Mouse (Mus musculus): ENCODE measurements at regions not wholly inside any gene's neighbourhood (a gene's known extent, or its start where the extent isn't known, plus 50 kb on each side); places are given as distances from the start of the nearest gene placed in this dataset.
A peak's percentile ranks its signal among the peaks of the same experiment; 100 is the strongest.

DNA sequence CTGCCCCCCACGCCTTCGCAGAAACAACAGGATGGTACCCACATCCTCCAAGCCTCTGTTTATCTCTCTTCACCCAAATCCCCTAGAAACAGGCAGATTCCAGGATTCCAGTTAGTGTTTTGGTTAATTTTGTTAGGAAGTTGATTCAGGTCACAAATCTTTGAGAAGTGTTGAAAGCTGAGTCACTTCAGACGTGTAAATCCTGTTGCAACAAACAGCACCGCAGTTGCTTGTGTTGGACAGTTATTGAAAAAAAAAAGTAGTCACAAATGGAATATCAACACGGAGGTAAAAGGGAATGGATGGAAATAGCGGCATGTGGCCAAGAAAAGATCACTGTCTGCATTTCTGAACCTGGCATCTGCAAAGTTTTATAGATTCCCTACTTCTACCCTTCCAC, 831.0 kb downstream of the Kcnj2 start:
- no peaks in the 10 kb centered on the region for H3K27me3 ChIP-seq
- H3K27ac ChIP-seq (replicated peaks): no peak overlapping the region
- H3K4me2 ChIP-seq: no peak overlapping the region
- peaks cover 9% of the 10 kb centered on the region for H3K4me1 ChIP-seq (replicated peaks)
- ATAC-seq (ENCODE audit: low read depth): no peak
- no peaks in the 10 kb centered on the region for H3K9me3 ChIP-seq
- no peaks in the 10 kb centered on the region for H3K36me3 ChIP-seq
- H3K4me3 ChIP-seq: no peak overlapping the region
- H3K9ac ChIP-seq: no peak overlapping the region
- WGBS: 82% methylated on average over 6 of the region's 6 CpGs

- H3K4me1 ChIP-seq (replicated peaks): no peaks in the 10 kb centered on the region
- H3K4me2 ChIP-seq: no peak overlapping the region
- no peaks in the 10 kb centered on the region for H3K9me3 ChIP-seq
- 77% methylated on average over 4 of the region's 4 CpGs for WGBS
- H3K36me3 ChIP-seq: no peaks in the 10 kb centered on the region
- ATAC-seq (ENCODE audit: low read depth): no peak
- no peak overlapping the region for H3K4me3 ChIP-seq
- H3K9ac ChIP-seq: no peak overlapping the region
- no peak overlapping the region for H3K27ac ChIP-seq (replicated peaks)
- no peaks in the 10 kb centered on the region for H3K27me3 ChIP-seq
Measured at GRCm38 (mm10) chr11:111904086-111904485, 838.1 kb downstream of the Kcnj2 start.

DNA sequence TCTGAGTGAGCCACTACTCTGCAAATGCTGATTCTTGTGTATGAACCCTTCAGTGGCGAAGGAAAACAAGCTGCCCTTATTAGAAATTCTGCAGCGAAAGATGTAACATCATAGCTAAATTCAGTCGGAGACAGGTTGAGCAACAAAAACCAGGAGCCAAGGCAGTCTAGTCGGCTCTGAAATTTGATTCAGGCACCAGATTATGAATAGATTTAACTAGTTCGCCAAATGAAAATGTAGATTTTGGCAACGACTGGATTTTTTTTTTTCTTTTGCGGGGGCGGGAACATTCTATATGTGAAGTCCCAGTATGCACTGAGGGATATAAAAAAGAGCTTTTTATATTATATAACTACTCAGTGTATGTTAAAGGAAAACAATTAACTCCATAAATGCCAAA, 847.9 kb downstream of the Kcnj2 start:
- H3K27me3 ChIP-seq: no peaks in the 10 kb centered on the region
- H3K27ac ChIP-seq (replicated peaks): no peak overlapping the region
- no peak for ATAC-seq (ENCODE audit: low read depth)
- H3K4me3 ChIP-seq: no peak overlapping the region
- no peak overlapping the region for H3K4me2 ChIP-seq
- no peak overlapping the region for H3K9ac ChIP-seq
- no peaks in the 10 kb centered on the region for H3K4me1 ChIP-seq (replicated peaks)
- H3K36me3 ChIP-seq: no peaks in the 10 kb centered on the region
- 89% methylated on average over 8 of the region's 8 CpGs for WGBS
- no peaks in the 10 kb centered on the region for H3K9me3 ChIP-seq

DNA sequence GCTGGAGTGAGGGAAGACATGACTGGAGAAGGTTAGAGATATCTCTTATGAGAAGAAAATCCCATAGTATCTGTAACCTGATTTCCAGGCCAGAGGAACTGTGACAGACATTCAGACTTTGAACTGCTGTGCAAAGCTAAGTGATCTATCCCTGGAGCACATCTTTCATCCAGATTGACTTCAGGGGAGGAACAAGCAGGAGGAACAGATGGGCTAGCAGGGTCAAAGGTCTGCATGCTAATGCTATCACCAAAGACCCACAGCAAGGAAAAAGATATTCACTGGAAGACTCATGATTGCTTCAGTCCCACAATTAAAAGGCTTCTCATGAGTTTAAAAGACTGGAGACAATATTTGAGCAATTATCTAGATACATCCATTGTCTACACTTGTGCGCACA, 855.7 kb upstream of the Sox9 start:
- H3K4me2 ChIP-seq: no peak overlapping the region
- no peaks in the 10 kb centered on the region for H3K9me3 ChIP-seq
- no peaks in the 10 kb centered on the region for H3K27me3 ChIP-seq
- no peak for ATAC-seq (ENCODE audit: low read depth)
- H3K4me3 ChIP-seq: no peak overlapping the region
- no peak overlapping the region for H3K9ac ChIP-seq
- H3K36me3 ChIP-seq: no peaks in the 10 kb centered on the region
- WGBS: 95% methylated on average over 1 of the region's 1 CpGs
- peaks cover 5% of the 10 kb centered on the region for H3K4me1 ChIP-seq (replicated peaks)
- no peak overlapping the region for H3K27ac ChIP-seq (replicated peaks)

GRCm38 (mm10) chr11:111929366-111929765, 852.7 kb upstream of the Sox9 start:
- H3K36me3 ChIP-seq: no peaks in the 10 kb centered on the region
- peaks cover 5% of the 10 kb centered on the region for H3K4me1 ChIP-seq (replicated peaks)
- ATAC-seq (ENCODE audit: low read depth): no peak
- H3K9ac ChIP-seq: no peak overlapping the region
- no peak overlapping the region for H3K4me3 ChIP-seq
- WGBS: 58% methylated on average over 10 of the region's 10 CpGs
- no peaks in the 10 kb centered on the region for H3K9me3 ChIP-seq
- H3K27ac ChIP-seq (replicated peaks): no peak overlapping the region
- H3K27me3 ChIP-seq: no peaks in the 10 kb centered on the region
- H3K4me2 ChIP-seq: no peak overlapping the region

DNA sequence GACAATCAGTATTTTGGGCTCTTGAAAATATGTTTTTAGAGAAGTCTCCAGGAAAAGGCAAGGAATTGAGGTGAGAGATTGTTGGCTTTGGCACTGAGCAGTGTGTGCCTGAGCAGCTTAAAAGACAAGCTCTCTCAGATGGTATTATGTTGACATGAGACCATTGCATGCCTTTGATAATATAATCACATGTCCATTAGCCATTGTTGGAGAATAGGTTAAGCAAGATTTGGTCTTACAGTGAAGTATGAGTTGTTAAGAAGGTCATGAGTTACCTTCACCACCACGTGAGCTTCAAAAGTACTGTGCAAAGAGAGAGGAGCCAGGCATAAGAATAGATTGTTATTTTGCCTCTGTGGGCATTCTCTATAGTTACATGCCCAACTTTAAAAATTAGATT, 850.0 kb upstream of the Sox9 start:
- H3K4me2 ChIP-seq: no peak overlapping the region
- no peaks in the 10 kb centered on the region for H3K27me3 ChIP-seq
- no peaks in the 10 kb centered on the region for H3K9me3 ChIP-seq
- no peak overlapping the region for H3K9ac ChIP-seq
- H3K4me3 ChIP-seq: no peak overlapping the region
- no peak overlapping the region for H3K27ac ChIP-seq (replicated peaks)
- H3K4me1 ChIP-seq (replicated peaks): peaks cover 5% of the 10 kb centered on the region
- H3K36me3 ChIP-seq: no peaks in the 10 kb centered on the region
- ATAC-seq (ENCODE audit: low read depth): no peak
- WGBS: 90% methylated on average over 1 of the region's 1 CpGs

GRCm38 (mm10) chr11:111944282-111944681, 837.7 kb upstream of the Sox9 start:
- Histone ChIP-seq H3K4me2 (no peak overlapping the region), H3K27ac (replicated peaks) (no peak overlapping the region), H3K4me1 (replicated peaks) (no peaks in the 10 kb centered on the region), H3K4me3 (no peak overlapping the region), H3K27me3 (no peaks in the 10 kb centered on the region; the same call in 1 of the 2 replicates), H3K9ac (no peak overlapping the region), H3K9me3 (no peaks in the 10 kb centered on the region), H3K36me3 (no peaks in the 10 kb centered on the region)
- WGBS: 72% methylated on average over 8 of the region's 8 CpGs
- ATAC-seq (ENCODE audit: low read depth): no peak

- Histone ChIP-seq H3K4me3 (no peak overlapping the region), H3K4me1 (replicated peaks) (no peaks in the 10 kb centered on the region), H3K36me3 (no peaks in the 10 kb centered on the region), H3K27ac (replicated peaks) (no peak overlapping the region), H3K27me3 (no peaks in the 10 kb centered on the region; the same call in 1 of the 2 replicates), H3K4me2 (no peak overlapping the region), H3K9me3 (no peaks in the 10 kb centered on the region), H3K9ac (no peak overlapping the region)
- ATAC-seq (ENCODE audit: low read depth): no peak
Measured at GRCm38 (mm10) chr11:111945806-111946205, 836.2 kb upstream of the Sox9 start.

DNA sequence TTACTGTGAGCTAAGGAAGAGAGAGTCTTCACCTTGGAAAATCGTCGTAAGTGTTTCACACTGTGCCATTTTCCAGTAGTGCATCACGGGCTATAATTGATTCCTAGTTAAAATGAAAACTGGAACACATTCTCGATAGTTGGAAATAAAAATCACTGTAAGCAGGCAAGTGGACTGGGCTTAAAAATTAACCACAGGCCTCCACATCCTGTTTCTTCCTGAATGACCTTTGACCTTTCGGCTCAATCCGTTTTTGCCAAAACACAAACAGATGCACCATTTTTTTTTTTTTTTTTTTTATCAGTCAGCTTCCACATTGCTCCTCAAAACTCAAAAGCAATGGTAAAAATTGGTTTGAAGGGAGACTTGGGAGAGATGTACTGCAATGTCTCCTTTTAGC, 834.4 kb upstream of the Sox9 start:
- H3K27ac ChIP-seq (replicated peaks): no peak overlapping the region
- no peaks in the 10 kb centered on the region for H3K36me3 ChIP-seq
- H3K27me3 ChIP-seq: no peaks in the 10 kb centered on the region
- ATAC-seq (ENCODE audit: low read depth): no peak
- no peak overlapping the region for H3K4me2 ChIP-seq
- no peaks in the 10 kb centered on the region for H3K9me3 ChIP-seq
- 88% methylated on average over 6 of the region's 6 CpGs for WGBS
- no peak overlapping the region for H3K4me3 ChIP-seq
- H3K9ac ChIP-seq: no peak overlapping the region
- H3K4me1 ChIP-seq (replicated peaks): no peaks in the 10 kb centered on the region

GRCm38 (mm10) chr11:111953421-111953820, 828.6 kb upstream of the Sox9 start:
- no peak overlapping the region for H3K4me2 ChIP-seq
- no peak for ATAC-seq (ENCODE audit: low read depth)
- no peaks in the 10 kb centered on the region for H3K36me3 ChIP-seq
- WGBS: 83% methylated on average over 5 of the region's 5 CpGs
- H3K9ac ChIP-seq: no peak overlapping the region
- no peaks in the 10 kb centered on the region for H3K27me3 ChIP-seq
- no peak overlapping the region for H3K4me3 ChIP-seq
- no peaks in the 10 kb centered on the region for H3K4me1 ChIP-seq (replicated peaks)
- H3K9me3 ChIP-seq: no peaks in the 10 kb centered on the region
- no peak overlapping the region for H3K27ac ChIP-seq (replicated peaks)

DNA sequence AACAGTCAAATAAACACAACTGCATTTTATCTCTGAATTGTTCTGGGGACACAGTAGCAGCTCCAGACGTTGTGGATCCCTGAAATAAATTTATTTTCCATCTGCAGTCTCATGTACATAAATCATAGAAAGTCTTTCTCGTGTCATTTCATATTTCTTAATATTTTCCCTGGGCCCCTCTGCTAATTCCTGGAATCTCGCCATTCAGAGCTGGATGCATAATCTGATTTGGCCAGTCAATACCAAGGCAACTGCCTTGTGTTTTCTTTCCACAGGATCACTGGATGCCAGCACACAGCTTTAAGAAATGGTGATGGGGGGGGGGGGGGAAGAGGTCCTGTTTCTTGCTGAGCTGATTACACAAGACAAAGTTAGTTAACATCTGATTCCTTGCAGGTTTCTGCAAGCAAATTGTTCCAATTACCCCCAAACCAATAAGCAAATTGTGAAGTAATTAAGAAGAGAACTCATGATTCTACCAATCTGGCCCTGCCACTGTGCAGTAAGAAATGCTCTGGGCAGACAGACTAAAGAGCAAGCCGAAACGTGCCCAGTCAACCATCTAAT, 824.2 kb upstream of the Sox9 start:
- no peak overlapping the region for H3K4me3 ChIP-seq
- H3K9me3 ChIP-seq: no peaks in the 10 kb centered on the region
- no peak overlapping the region for H3K4me2 ChIP-seq
- no peaks in the 10 kb centered on the region for H3K27me3 ChIP-seq
- H3K27ac ChIP-seq (replicated peaks): no peak overlapping the region
- peaks cover 8% of the 10 kb centered on the region for H3K4me1 ChIP-seq (replicated peaks)
- no peak overlapping the region for H3K9ac ChIP-seq
- 70% methylated on average over 5 of the region's 5 CpGs for WGBS
- H3K36me3 ChIP-seq: no peaks in the 10 kb centered on the region
- no peak for ATAC-seq (ENCODE audit: low read depth)

- Histone ChIP-seq H3K36me3 (no peaks in the 10 kb centered on the region), H3K4me3 (no peak overlapping the region), H3K9me3 (no peaks in the 10 kb centered on the region), H3K4me2 (no peak overlapping the region), H3K4me1 (replicated peaks) (peaks cover 8% of the 10 kb centered on the region), H3K9ac (no peak overlapping the region), H3K27me3 (no peaks in the 10 kb centered on the region), H3K27ac (replicated peaks) (peak overlapping the region; percentile 46; the same call in 1 of the 2 replicates)
- ATAC-seq (ENCODE audit: low read depth): 0 out of 2 replicates have a peak, but pooled peaks have one; percentile 59
- WGBS: 39% methylated on average over 10 of the region's 10 CpGs
Measured at GRCm38 (mm10) chr11:111961047-111961837, 820.8 kb upstream of the Sox9 start.

GRCm38 (mm10) chr11:111961846-111962245, 820.2 kb upstream of the Sox9 start:
- Histone ChIP-seq H3K9me3 (no peaks in the 10 kb centered on the region), H3K9ac (no peak overlapping the region), H3K4me1 (replicated peaks) (peaks cover 8% of the 10 kb centered on the region), H3K27ac (replicated peaks) (no peak overlapping the region), H3K4me3 (no peak overlapping the region), H3K27me3 (no peaks in the 10 kb centered on the region), H3K4me2 (no peak overlapping the region), H3K36me3 (no peaks in the 10 kb centered on the region)
- 38% methylated on average over 2 of the region's 2 CpGs for WGBS
- no peak for ATAC-seq (ENCODE audit: low read depth)
